ENCODE assay signal across 8 mouse cellular contexts in the genomic region with DNA sequence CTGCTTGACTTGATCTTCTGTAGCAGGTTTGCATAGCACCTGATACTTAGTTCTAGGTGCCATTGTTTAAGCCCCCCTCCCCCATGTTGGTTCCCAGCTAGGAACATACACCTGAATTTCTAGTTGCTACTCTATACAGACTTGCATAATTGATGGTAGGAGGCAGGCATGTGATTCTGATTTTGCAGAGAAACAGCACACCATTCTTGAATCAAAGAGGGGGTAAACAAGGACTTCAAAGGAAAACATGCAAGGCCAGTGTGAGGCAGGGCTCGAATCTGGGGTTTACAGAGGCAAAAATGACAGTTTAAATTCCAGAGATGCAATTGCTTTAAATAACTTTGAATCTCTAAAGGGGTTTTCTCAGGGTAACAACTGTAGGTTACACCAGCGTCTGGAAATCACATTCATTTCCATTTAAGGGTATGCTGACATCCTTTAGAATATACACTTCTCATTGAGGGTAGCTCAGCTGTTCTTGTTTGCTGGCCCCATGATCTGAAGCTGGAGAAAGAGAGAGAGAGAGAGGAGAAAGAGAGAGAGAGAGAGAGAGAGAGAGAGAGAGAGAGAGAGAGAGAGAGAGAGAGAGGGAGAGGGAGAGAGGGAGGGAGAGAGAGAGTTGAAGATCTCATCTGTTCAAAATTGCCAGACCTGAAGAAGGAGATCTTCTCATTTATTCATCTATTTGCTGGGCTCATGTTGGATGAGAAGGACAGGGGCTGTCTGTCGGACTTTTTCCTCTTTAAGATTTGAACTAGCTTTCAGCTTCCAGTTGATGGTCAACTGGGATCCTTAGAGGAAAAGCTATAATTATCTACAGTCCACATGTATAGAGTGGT. TPM values are rescaled to one million over a fixed set of nuclear protein-coding genes. Genes with fewer than 3 reads are reported as not detected.
DNase-seq lines count a peak whose midpoint lies in the region; ATAC-seq and TF ChIP-seq lines count a peak whose summit lies in the region.

No protein-coding gene starts in this region.

- TF ChIP-seq CTCF in kidney, adult 2 months (conservative IDR thresholded peaks at IDR 0.05; ENCODE audit: insufficient read depth, insufficient read length, low read depth, low read length), result no peak

- H3K4me3 ChIP-seq in kidney, adult 2 months (ENCODE audit: insufficient read depth, low read depth, low read length), result no peak overlapping the region
- H3K4me3 ChIP-seq in intestine, embryonic 15.5 days (replicated peaks), result no peak overlapping the region
- no peak overlapping the region for H3K4me3 ChIP-seq in stomach, embryonic 16.5 days (replicated peaks; ENCODE audit: low read length)

- no peaks in the 10 kb centered on the region for H3K9me3 ChIP-seq in intestine, embryonic 15.5 days
- no peaks in the 10 kb centered on the region for H3K9me3 ChIP-seq in stomach, embryonic 16.5 days (replicated peaks; ENCODE audit: control insufficient read depth, low read length)

- H3K9ac ChIP-seq in intestine, embryonic 15.5 days, result no peak overlapping the region
- no peak overlapping the region for H3K9ac ChIP-seq in stomach, embryonic 16.5 days (ENCODE audit: low read length)

- no peaks in the 10 kb centered on the region for H3K27me3 ChIP-seq in kidney, adult 2 months (replicated peaks; ENCODE audit: control insufficient read depth, insufficient read depth, low read length)
- H3K27me3 ChIP-seq in intestine, embryonic 15.5 days (replicated peaks), result no peaks in the 10 kb centered on the region
- no peaks in the 10 kb centered on the region for H3K27me3 ChIP-seq in stomach, embryonic 16.5 days (ENCODE audit: control insufficient read depth, insufficient read depth, low read length)

- H3K4me2 ChIP-seq in intestine, embryonic 15.5 days (replicated peaks), result no peak overlapping the region
- H3K4me2 ChIP-seq in stomach, embryonic 16.5 days (ENCODE audit: low read depth, low read length), result peak overlapping the region; percentile 19

- no peak for TF ChIP-seq POLR2A in kidney, adult 2 months (IDR thresholded peaks at IDR 0.05; ENCODE audit: low read depth, low read length)

- DNase-seq in kidney, adult 2 months, result no peak
- DNase-seq in kidney, postnatal 4 days, result no peak
- DNase-seq in thymus, postnatal 14 days, result peak; percentile 19
- no peak for DNase-seq in thymus, postnatal 10 days (ENCODE audit: low spot score in 2 of 2)
- no peak for DNase-seq in gastrocnemius, postnatal 4 days (ENCODE audit: low spot score in 2 of 2)
- no peak for DNase-seq in left cerebral cortex, postnatal 25 days (ENCODE audit: low spot score in 2 of 2)

- intact Hi-C loops in left cerebral cortex, postnatal 25 days (cut with DNase I), result no loop called here

- peaks cover 34% of the 10 kb centered on the region for H3K4me1 ChIP-seq in kidney, adult 2 months (ENCODE audit: control insufficient read depth, insufficient read depth, low read length)
- H3K4me1 ChIP-seq in intestine, embryonic 15.5 days (replicated peaks), result peaks cover 9% of the 10 kb centered on the region; the same call in 1 of the 2 replicates
- H3K4me1 ChIP-seq in stomach, embryonic 16.5 days (ENCODE audit: control insufficient read depth, insufficient read depth, low read length), result peaks cover 24% of the 10 kb centered on the region

- 46% methylated on average over 3 of the region's 3 CpGs for WGBS in kidney, adult 2 months
- WGBS in intestine, embryonic 15.5 days, result 35% methylated on average over 3 of the region's 3 CpGs
- WGBS in stomach, embryonic 16.5 days, result 31% methylated on average over 3 of the region's 3 CpGs

- H3K36me3 ChIP-seq in kidney, adult 2 months (ENCODE audit: control insufficient read depth, insufficient read depth, low read length), result no peaks in the 10 kb centered on the region; the same call in 1 of the 2 replicates
- H3K36me3 ChIP-seq in intestine, embryonic 15.5 days, result no peaks in the 10 kb centered on the region
- H3K36me3 ChIP-seq in stomach, embryonic 16.5 days (ENCODE audit: control insufficient read depth, insufficient read depth, low read length), result no peaks in the 10 kb centered on the region

- peak; percentile 33; the same call in 1 of the 2 replicates for ATAC-seq in intestine, embryonic 15.5 days
- ATAC-seq in stomach, embryonic 16.5 days (ENCODE audit: insufficient read depth, low FRiP score), result peak; percentile 51; the same call in 1 of the 2 replicates

- H3K27ac ChIP-seq in kidney, adult 2 months (ENCODE audit: insufficient read depth, low read depth, low read length), result peak overlapping the region; percentile 100
- peak overlapping the region; percentile 93 for H3K27ac ChIP-seq in intestine, embryonic 15.5 days
- H3K27ac ChIP-seq in stomach, embryonic 16.5 days (ENCODE audit: low read length), result peak overlapping the region; percentile 99

RNA-seq across cellular contexts. Expression of a gene that starts 46.1 kb away (rescaled TPM):
- polyA plus RNA-seq in kidney, adult 2 months (2012; rRNA removed), result 0.11 and 0.78 TPM in 2 replicates
- 0.19 and 0.28 TPM in 2 replicates for polyA plus RNA-seq in intestine, embryonic 15.5 days (2015; fragmentation: Nextera tagmentation; extraction: Ambion mirVana)
- 0.20 and 0.48 TPM in 2 replicates for polyA plus RNA-seq in stomach, embryonic 16.5 days (2015; fragmentation: Nextera tagmentation; extraction: Ambion mirVana)
- total RNA-seq in gastrocnemius, postnatal 4 days (2021), result under 1 TPM; 0.18 to 0.34 TPM
- total RNA-seq in left cerebral cortex, postnatal 25 days (2021), result not detected

RNA-seq across cellular contexts. Expression of a gene that starts 48.7 kb away (rescaled TPM):
- 42.9 and 67.0 TPM in 2 replicates for polyA plus RNA-seq in kidney, adult 2 months (2012; rRNA removed)
- polyA plus RNA-seq in intestine, embryonic 15.5 days (2015; fragmentation: Nextera tagmentation; extraction: Ambion mirVana), result 0.80 and 0.90 TPM in 2 replicates
- polyA plus RNA-seq in stomach, embryonic 16.5 days (2015; fragmentation: Nextera tagmentation; extraction: Ambion mirVana), result 0.72 and 0.81 TPM in 2 replicates
- 10 to 100 TPM; 32.1 to 44.6 TPM for total RNA-seq in gastrocnemius, postnatal 4 days (2021)
- 1 to 10 TPM; 6.4 to 7.2 TPM for total RNA-seq in left cerebral cortex, postnatal 25 days (2021)

Comparison
In these comparisons a context has a peak if more than half of its experiments do, and no peak if none do; other contexts are left out.
1. RNA of a gene that starts 48.7 kb away (polyA plus RNA-seq): 42.9 to 67.0 TPM in kidney, adult 2 months; 0.80 to 0.90 TPM in intestine, embryonic 15.5 days and 0.72 to 0.81 TPM in stomach, embryonic 16.5 days; every median in the first group is over 10 times any median in the second.
2. Peak in every context shown above with its lines, with median percentiles within 50 percentile points of each other: H3K27ac ChIP-seq.